Mouse (Mus musculus) left cerebral cortex, adult 2 months (tissue): ENCODE results near the gene Dpp6. TPM values are rescaled to one million over a fixed set of nuclear protein-coding genes. Genes with fewer than 3 reads are reported as not detected.

Experiments used
- DNase-seq, 2 experiments: peaks; one replicate each; pipeline ENCODE4 v3.0.0; 2021 to 2022; ENCODE audit warnings: low spot score in 2 of 2, mixed read lengths in 1 of 2; ENCODE audit errors: extremely low spot score in 1 of 2
- H3K27ac ChIP-seq: fragments of 200-600 bp; 2 replicates; pipeline ENCODE4 v1.8.1; 2022
- H3K4me3 ChIP-seq: fragments of 200-600 bp; 2 replicates; pipeline ENCODE4 v1.8.1; 2022
- CTCF ChIP-seq: fragments of 200-600 bp; IDR thresholded peaks from 2 replicates; pipeline ENCODE4 v1.8.1; 2022; ENCODE audit warnings: antibody characterized with exemption, mild to moderate bottlenecking, moderate library complexity
- intact Hi-C: fragments of 180-260 bp; cut with DNase I; formaldehyde crosslinking; loops from one replicate; pipeline ENCODE4 v1.15.1; 2025
- total RNA-seq, 2 experiments: library from RNA; stranded (reverse); gene quantifications; 2 replicates each; pipeline ENCODE4 v1.2.3; 2021

Gene Dpp6
- total RNA-seq, 2 experiments from 2014 or later: 174 to 183 TPM

DNA sequence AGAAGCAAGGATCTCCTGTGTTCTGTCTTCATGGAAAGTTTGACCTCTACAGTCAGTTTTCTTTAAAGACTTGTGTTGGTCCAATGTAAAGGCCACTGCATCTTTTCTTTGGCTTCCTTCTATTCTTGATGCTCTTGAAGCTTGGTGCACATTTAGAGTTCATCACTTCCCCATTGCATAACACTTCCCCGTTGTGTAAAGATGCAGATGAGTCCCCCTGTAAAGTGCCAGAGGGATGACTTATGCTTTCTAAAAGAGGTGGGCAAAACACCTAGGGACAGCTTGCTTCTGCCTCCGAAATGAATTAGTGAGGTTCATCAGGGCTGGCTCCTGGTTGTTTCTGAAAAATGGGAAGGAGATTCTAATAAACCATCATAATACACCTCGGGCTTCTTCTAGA is 553.8 kb downstream of the Dpp6 start:
- no peak for TF ChIP-seq CTCF
- Histone ChIP-seq H3K27ac (peak overlapping the region; percentile 50; the same call in 1 of the 2 replicates), H3K4me3 (no peak overlapping the region)
- intact Hi-C loops: no loop called here
- no peak for DNase-seq

DNA sequence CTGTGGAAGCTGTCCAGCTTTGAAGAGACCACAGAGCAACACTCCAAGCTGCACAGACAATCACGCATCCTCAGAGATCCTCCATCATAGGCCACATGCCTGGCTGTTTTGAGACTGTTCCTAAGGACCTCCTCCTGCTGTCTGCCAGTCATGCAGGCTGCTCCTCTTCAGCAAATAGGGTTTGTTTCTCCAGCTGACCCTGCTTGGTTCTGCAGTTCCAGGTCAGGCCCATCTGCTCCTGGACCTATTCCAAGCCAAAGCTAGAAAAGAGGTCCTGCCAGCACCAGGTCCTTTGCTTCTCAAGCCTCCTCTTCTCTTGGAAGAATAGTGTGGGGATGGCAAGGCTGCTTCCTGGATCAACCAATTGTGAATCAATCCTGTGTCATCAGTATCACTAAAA is 556.9 kb downstream of the Dpp6 start:
- no peak for TF ChIP-seq CTCF
- Histone ChIP-seq H3K4me3 (no peak overlapping the region), H3K27ac (no peak overlapping the region)
- intact Hi-C loops: no loop called here
- DNase-seq: no peak

DNA sequence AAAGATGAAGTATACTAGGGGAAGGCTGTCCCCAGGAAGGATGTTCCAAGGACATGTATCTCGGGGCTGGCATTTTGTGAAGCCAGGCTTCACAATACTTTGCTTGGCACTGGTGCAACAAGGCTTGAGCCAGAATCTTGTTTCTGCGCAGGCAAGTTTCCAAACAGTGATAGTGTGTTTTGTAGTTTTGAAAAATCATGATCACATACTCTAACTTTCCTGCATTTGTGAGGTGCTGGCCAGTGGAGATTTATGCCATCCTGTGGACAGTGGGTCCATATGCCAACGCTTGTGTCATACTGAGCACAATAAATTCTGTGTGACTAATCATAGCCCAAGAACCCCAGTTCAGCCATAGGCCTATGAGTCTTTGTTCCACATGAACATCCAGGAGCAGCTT is 558.8 kb downstream of the Dpp6 start:
- Histone ChIP-seq H3K4me3 (no peak overlapping the region), H3K27ac (no peak overlapping the region)
- no peak for DNase-seq
- TF ChIP-seq CTCF: no peak
- intact Hi-C loops: no loop called here

DNA sequence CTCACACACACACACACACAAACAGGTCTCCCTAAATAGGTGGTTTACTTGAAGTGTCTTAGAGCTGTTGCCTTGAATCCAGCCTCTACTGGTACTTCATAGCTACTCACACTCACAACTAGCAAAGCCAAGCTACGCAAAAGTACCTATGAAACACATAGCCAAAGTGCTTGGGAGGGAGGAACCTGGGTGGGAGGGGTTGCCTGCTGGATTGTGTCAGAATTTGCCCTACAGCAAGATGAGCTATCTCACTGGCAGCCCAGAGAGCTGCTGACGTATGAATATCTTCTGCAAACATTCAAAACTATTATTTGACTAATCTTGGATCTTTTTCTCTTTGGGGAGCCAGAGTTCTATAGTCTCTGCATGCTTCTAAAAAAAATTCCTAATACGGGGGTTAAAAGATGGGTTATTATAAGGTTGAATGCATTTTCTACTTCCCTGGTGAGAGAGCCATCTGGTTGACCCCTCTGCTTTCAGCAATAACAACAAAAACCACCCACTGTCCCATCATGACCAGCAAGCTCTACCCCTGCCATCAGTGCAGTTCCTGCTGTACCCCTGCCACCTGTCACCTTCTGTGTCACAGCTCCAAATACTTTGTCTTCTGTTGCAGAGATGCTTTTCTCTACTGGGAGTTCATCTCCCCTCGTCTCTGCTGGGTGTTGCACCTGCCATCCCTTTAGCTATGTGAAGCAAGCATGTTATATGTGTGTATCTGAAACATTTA is 563.8 kb downstream of the Dpp6 start:
- intact Hi-C loops: no loop called here
- DNase-seq: no peak
- no peak overlapping the region for H3K27ac ChIP-seq
- no peak for TF ChIP-seq CTCF
- H3K4me3 ChIP-seq: no peak overlapping the region

DNA sequence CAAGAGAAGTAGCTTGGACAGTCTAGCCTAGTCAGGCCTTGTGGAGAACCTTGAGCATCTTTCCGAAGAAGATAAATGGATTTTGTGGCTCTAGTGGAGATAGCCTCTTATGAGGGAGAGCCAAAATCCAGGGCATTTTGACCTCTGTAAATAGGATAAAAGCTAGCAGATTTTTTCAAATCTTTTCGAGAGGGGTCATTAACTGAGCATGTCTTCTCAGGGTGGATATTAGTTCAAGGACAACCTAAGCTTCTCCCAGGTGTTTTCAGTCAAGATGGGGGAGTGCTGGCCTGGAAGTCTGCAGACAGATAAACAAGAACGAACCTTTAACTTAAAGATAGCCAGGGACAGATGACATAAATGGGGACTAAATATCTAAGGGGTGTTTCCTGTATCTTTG is 581.4 kb downstream of the Dpp6 start:
- Histone ChIP-seq H3K27ac (no peak overlapping the region), H3K4me3 (no peak overlapping the region)
- DNase-seq: no peak
- intact Hi-C loops: no loop called here
- TF ChIP-seq CTCF: no peak

DNA sequence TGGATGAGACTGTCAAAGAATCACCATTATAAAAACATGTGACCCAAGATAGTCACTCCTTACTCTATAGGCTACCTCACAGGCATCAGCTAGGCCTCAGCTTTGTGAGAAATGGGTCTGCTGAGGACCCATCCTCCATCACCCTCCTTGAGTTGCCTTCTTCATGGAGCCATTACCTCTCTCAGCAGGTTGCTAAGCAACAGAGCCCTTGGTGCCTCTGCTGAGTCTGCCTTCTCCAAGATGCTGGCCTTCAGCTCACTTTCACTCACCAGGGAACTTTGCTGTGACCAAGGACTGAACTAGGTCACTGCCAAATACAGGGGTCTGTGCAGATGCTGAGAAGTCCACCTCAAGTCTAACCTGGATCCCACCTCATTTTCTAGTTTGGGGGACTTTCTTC is 582.1 kb downstream of the Dpp6 start:
- no peak for DNase-seq
- Histone ChIP-seq H3K27ac (no peak overlapping the region), H3K4me3 (no peak overlapping the region)
- TF ChIP-seq CTCF: no peak
- intact Hi-C loops: no loop called here

DNA sequence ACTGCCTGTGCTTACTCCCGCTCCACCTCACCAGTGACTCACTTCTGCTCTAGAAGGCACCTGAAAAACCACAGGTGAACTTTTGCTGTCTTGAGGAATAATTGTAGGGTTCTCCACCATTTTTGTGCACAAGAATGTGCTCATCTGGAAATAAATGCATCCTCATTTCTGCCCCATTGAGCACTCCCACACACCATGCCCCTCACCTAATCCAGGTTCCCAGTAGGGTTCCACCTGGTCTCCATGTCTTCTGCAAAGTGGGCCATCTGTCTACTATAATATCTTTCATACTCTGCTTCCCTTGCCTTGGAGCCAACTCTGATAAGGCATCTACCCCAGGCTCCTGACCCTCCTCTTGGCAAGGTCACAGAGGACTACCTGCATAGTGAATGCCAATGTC is 585.6 kb downstream of the Dpp6 start:
- no peak for DNase-seq
- no peak overlapping the region for H3K4me3 ChIP-seq
- no peak overlapping the region for H3K27ac ChIP-seq
- intact Hi-C loops: no loop called here
- TF ChIP-seq CTCF: no peak

DNA sequence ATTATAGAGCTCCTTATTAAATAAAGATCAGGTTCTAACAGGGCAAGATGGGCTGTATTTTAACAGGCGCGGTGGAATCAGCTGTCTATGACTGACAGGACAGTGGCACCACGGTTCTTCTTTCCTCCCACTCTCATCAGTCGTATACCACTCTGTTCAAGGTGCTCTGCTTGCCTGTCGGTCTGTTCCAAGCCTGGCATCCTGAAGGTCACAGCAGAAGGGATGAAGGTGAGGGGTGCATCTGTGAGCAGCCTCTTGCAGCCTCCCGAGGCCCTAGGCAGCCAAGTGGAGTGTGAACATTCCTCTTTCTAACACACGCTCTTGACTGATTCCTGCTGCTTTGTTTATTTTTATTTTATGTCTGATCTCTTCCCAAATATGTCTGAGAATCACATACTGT is 591.9 kb downstream of the Dpp6 start:
- no peak for TF ChIP-seq CTCF
- Histone ChIP-seq H3K27ac (no peak overlapping the region), H3K4me3 (no peak overlapping the region)
- DNase-seq: no peak
- intact Hi-C loops: no loop called here

DNA sequence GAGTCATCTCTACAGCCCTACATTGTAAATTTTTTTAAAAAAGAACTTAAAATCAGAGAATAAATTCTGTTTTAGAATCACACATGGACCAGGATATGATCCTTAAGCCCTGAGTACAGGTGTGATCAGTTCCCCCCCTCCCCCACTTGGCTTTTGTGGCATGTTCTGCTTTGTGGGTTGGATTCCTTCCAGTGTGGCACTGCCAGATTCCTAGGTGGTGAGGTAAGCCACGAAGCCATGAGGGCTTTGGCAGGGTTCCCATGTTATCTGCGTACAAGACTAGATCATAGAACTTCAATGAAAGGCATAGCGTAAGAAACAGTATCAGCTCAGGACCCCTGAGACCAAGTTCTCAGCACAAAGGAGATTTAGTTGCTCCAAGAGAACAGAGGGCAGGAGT is 596.0 kb downstream of the Dpp6 start:
- H3K4me3 ChIP-seq: no peak overlapping the region
- no peak for TF ChIP-seq CTCF
- DNase-seq: no peak
- intact Hi-C loops: loop anchor here (5.0 to 10.0 kb wide), 2 partner anchors 86 to 208 kb away; no protein-coding TSS in a partner anchor
- no peak overlapping the region for H3K27ac ChIP-seq

DNA sequence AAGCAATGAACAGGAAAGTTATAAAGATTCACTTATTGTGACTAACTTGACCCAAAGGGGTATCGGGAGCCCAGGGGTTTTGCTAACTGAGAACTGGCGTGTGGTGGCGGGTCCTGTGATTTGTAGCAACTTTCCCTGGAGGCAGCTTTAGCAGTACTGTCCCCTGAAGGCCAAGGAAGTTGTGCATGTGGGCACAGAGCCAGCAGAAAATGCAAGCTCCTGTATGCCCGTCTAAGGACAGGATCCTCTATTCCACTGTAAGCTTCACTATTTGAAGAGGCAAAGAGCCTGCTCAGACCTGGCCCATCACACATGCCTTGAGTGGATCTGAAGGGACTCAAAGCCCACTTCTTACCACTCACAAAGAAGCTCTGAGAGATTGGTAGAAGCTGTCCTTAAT is 598.5 kb downstream of the Dpp6 start:
- intact Hi-C loops: loop anchor here (5.0 to 10.0 kb wide), 2 partner anchors 153 to 211 kb away; no protein-coding TSS in a partner anchor
- TF ChIP-seq CTCF: no peak

DNA sequence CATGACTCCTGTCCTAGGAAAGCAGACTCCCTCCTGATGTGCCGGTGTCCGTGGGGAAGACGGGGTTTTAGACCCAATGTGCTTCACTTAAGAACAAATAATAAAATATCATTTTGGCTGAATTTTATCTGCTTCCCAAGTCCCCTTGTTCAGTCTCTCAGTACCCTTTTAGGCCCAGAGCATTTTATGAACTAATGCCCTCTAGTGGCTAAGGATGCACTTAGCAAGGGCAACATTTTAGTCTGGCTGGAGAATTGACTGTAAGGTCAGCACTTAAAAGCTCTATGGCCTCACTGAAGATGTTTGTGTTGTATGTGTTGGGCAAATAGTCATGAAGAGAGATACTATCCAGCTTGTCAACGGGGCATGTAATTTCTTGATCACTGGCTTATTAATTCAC is 599.6 kb downstream of the Dpp6 start:
- no peak overlapping the region for H3K4me3 ChIP-seq
- peak; percentile 68 for TF ChIP-seq CTCF
- no peak for DNase-seq
- no peak overlapping the region for H3K27ac ChIP-seq
- intact Hi-C loops: loop anchor here (1.0 to 10.0 kb wide), 3 partner anchors 154 to 341 kb away; no protein-coding TSS in a partner anchor

More for the DNA sequence above, 598.5 kb downstream of the Dpp6 start:
- Histone ChIP-seq H3K4me3 (no peak overlapping the region), H3K27ac (no peak overlapping the region)
- DNase-seq: no peak

DNA sequence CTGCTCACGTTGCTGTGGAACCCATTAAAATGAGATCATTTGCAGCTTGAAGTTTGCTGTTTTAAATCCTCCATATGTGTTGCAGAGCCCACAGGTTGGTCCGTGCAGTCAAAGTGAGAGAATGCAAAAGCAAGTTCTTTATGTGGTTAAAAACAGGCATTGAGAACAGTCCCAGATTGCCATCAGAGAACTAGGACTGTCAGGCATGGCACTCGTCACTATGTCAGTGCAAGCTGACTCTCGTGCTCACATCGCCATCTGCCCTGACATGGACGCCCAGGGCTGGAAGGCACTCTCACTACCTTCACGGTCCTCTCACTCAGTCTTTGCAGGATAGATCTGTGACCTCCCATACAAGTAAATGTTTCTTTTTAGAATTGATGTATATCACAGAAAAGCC is 600.4 kb downstream of the Dpp6 start:
- intact Hi-C loops: loop anchor here (5.0 to 10.0 kb wide), 2 partner anchors 155 to 213 kb away; no protein-coding TSS in a partner anchor
- no peak for DNase-seq
- H3K4me3 ChIP-seq: no peak overlapping the region
- TF ChIP-seq CTCF: no peak
- H3K27ac ChIP-seq: no peak overlapping the region; the same call in 1 of the 2 replicates

DNA sequence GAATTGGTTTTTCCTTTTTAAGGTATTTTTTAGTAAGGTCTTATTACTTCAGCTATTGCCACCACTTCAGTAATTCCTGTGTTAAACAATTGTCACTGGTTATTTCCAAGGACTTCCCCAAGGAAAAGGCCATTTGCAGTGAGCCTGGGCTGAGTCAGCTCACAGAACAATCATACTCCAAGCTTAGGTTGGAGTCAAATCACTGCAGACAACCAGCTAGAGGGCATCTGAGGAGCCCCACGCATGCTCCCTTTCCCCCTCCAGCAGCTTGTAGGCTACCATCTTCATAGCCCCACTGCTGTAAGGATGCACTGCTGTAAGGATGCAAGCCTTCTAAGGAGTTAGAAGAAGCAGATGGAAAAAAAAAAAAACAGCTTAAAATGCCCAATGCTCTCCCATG is 601.9 kb downstream of the Dpp6 start:
- no peak for DNase-seq
- intact Hi-C loops: loop anchor here (5.0 to 10.0 kb wide), 2 partner anchors 157 to 214 kb away; no protein-coding TSS in a partner anchor
- TF ChIP-seq CTCF: no peak
- Histone ChIP-seq H3K4me3 (no peak overlapping the region), H3K27ac (no peak overlapping the region)
